Comparison of ENCODE assay signal across 13 mouse cellular contexts in the genomic region with DNA sequence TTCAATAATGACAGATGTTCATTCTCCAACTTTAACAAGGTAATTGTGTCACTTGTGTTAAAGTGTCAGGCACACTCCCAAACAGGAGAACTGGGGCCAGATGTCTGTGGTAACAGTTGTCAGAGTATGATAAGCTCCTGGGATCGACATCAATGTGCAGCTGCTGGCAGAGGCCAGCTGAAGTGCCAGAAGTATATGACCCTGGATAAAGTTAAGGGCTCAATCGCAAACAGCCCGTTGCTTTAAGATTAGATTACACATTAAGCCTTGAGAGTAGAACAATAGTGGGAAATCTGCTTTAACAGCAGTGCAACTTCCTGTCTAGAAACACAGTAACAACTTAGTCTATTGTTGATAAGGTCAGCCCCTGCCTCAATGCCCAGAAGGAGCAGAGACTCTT. TPM values are rescaled to one million over a fixed set of nuclear protein-coding genes. Genes with fewer than 3 reads are reported as not detected.
DNase-seq lines count a peak whose midpoint lies in the region; ATAC-seq lines count a peak whose summit lies in the region.
"Had no signal": no experiment of that assay in that cellular context is flagged by ENCODE, and none has a peak within 500 bp of the region (broad histone marks: within the 10 kb centered on the region; RNA-seq: fewer than 3 reads in every experiment).

No protein-coding gene starts in this region.

- no peak overlapping the region for H3K4me2 ChIP-seq in heart, embryonic 11.5 days
- no peak overlapping the region for H3K4me2 ChIP-seq in embryonic facial prominence, embryonic 14.5 days (ENCODE audit: low read depth, low read length)
- peak overlapping the region; percentile 45 for H3K4me2 ChIP-seq in liver, embryonic 13.5 days
- H3K4me2 ChIP-seq in midbrain, embryonic 15.5 days, result no peak overlapping the region
- H3K4me2 ChIP-seq: limb, embryonic 13.5 days; neural tube, embryonic 13.5 days had no signal

- WGBS in heart, embryonic 11.5 days (ENCODE audit: insufficient replicate concordance), result 5% methylated on average over 3 of the region's 3 CpGs
- 21% methylated on average over 3 of the region's 3 CpGs for WGBS in embryonic facial prominence, embryonic 14.5 days
- WGBS in liver, embryonic 13.5 days (ENCODE audit: insufficient replicate concordance), result 2% methylated on average over 3 of the region's 3 CpGs
- WGBS in midbrain, embryonic 15.5 days, result 43% methylated on average over 3 of the region's 3 CpGs

- no peaks in the 10 kb centered on the region for H3K36me3 ChIP-seq in heart, embryonic 11.5 days (ENCODE audit: control insufficient read depth, insufficient read depth, low read length)
- H3K36me3 ChIP-seq in embryonic facial prominence, embryonic 14.5 days (ENCODE audit: control insufficient read depth, insufficient read depth, low read length), result no peaks in the 10 kb centered on the region
- no peaks in the 10 kb centered on the region for H3K36me3 ChIP-seq in liver, embryonic 13.5 days
- H3K36me3 ChIP-seq in midbrain, embryonic 15.5 days (replicated peaks), result no peaks in the 10 kb centered on the region
- H3K36me3 ChIP-seq: limb, embryonic 13.5 days; neural tube, embryonic 13.5 days had no signal

- no peak for DNase-seq in heart, postnatal 36 days
- peak; percentile 92 for DNase-seq in 416B (ENCODE audit: low read depth)
- DNase-seq in embryonic facial prominence, embryonic 14.5 days (ENCODE audit: low spot score), result peak; percentile 34
- peak; percentile 83 for DNase-seq in liver, embryonic 13.5 days
- DNase-seq in cerebellum, postnatal 25 days, result no peak
- DNase-seq in frontal cortex, postnatal 36 days (ENCODE audit: low spot score in 2 of 2), result no peak
- DNase-seq: gastrocnemius, postnatal 14 days; kidney, postnatal 36 days had no signal

- no peaks in the 10 kb centered on the region for H3K9me3 ChIP-seq in heart, embryonic 11.5 days (replicated peaks; ENCODE audit: control insufficient read depth, low read length)
- H3K9me3 ChIP-seq in embryonic facial prominence, embryonic 14.5 days (ENCODE audit: control insufficient read depth, low read length), result no peaks in the 10 kb centered on the region
- no peaks in the 10 kb centered on the region for H3K9me3 ChIP-seq in liver, embryonic 13.5 days (replicated peaks)
- no peaks in the 10 kb centered on the region for H3K9me3 ChIP-seq in midbrain, embryonic 15.5 days
- H3K9me3 ChIP-seq: limb, embryonic 13.5 days; neural tube, embryonic 13.5 days had no signal

- peak overlapping the region; percentile 74 for H3K27ac ChIP-seq in heart, embryonic 11.5 days (ENCODE audit: low read depth, low read length)
- no peak overlapping the region for H3K27ac ChIP-seq in embryonic facial prominence, embryonic 14.5 days (replicated peaks; ENCODE audit: low read depth, low read length)
- H3K27ac ChIP-seq in liver, embryonic 13.5 days, result peak overlapping the region; percentile 94
- no peak overlapping the region for H3K27ac ChIP-seq in midbrain, embryonic 15.5 days
- H3K27ac ChIP-seq: limb, embryonic 13.5 days; neural tube, embryonic 13.5 days had no signal

- intact Hi-C loops in heart, postnatal 36 days (cut with DNase I), result no loop called here

- H3K9ac ChIP-seq in heart, embryonic 11.5 days (ENCODE audit: low read depth, low read length), result no peak overlapping the region
- no peak overlapping the region for H3K9ac ChIP-seq in embryonic facial prominence, embryonic 14.5 days (ENCODE audit: low read depth, low read length)
- peak overlapping the region; percentile 65 for H3K9ac ChIP-seq in liver, embryonic 13.5 days
- H3K9ac ChIP-seq in midbrain, embryonic 15.5 days, result no peak overlapping the region
- H3K9ac ChIP-seq: limb, embryonic 13.5 days; neural tube, embryonic 13.5 days had no signal

- H3K4me3 ChIP-seq in heart, embryonic 11.5 days (ENCODE audit: low read depth, low read length), result no peak overlapping the region
- no peak overlapping the region for H3K4me3 ChIP-seq in embryonic facial prominence, embryonic 14.5 days (ENCODE audit: low read depth, low read length)
- no peak overlapping the region for H3K4me3 ChIP-seq in liver, embryonic 13.5 days (replicated peaks)
- H3K4me3 ChIP-seq in midbrain, embryonic 15.5 days, result no peak overlapping the region
- H3K4me3 ChIP-seq: limb, embryonic 13.5 days; neural tube, embryonic 13.5 days had no signal

- ATAC-seq in heart, embryonic 11.5 days (replicated peaks; ENCODE audit: insufficient number of reproducible peaks, low FRiP score, low TSS enrichment), result peak; percentile 97
- ATAC-seq in embryonic facial prominence, embryonic 14.5 days (ENCODE audit: low read depth), result no peak
- peak; percentile 97 for ATAC-seq in liver, embryonic 13.5 days (ENCODE audit: low read depth)
- ATAC-seq in midbrain, embryonic 15.5 days (replicated peaks), result no peak

- H3K4me1 ChIP-seq in heart, embryonic 11.5 days (ENCODE audit: control insufficient read depth, insufficient read depth, low read length), result peaks cover 12% of the 10 kb centered on the region
- H3K4me1 ChIP-seq in embryonic facial prominence, embryonic 14.5 days (ENCODE audit: control insufficient read depth, insufficient read depth, low read length), result no peaks in the 10 kb centered on the region
- H3K4me1 ChIP-seq in liver, embryonic 13.5 days (replicated peaks), result peaks cover 65% of the 10 kb centered on the region
- H3K4me1 ChIP-seq in midbrain, embryonic 15.5 days, result no peaks in the 10 kb centered on the region
- H3K4me1 ChIP-seq: limb, embryonic 13.5 days; neural tube, embryonic 13.5 days had no signal

- H3K27me3 ChIP-seq in heart, embryonic 11.5 days (ENCODE audit: control insufficient read depth, insufficient read depth, low read length), result 0 out of 2 replicates have a peak, but pooled peaks cover 4% of the 10 kb centered on the region
- no peaks in the 10 kb centered on the region for H3K27me3 ChIP-seq in embryonic facial prominence, embryonic 14.5 days (replicated peaks; ENCODE audit: control insufficient read depth, insufficient read depth, low read length)
- H3K27me3 ChIP-seq in liver, embryonic 13.5 days, result no peaks in the 10 kb centered on the region
- no peaks in the 10 kb centered on the region for H3K27me3 ChIP-seq in midbrain, embryonic 15.5 days (replicated peaks)
- H3K27me3 ChIP-seq: limb, embryonic 13.5 days; neural tube, embryonic 13.5 days had no signal

RNA-seq across cellular contexts. Expression of gene Olfr65, which starts 6.8 kb away (rescaled TPM):
- not detected in 2 replicates for polyA plus RNA-seq in heart, embryonic 11.5 days (2014; fragmentation: Nextera tagmentation; extraction: Ambion mirVana)
- total RNA-seq in heart, postnatal 36 days (2021), result not detected
- polyA plus RNA-seq in embryonic facial prominence, embryonic 14.5 days (2014; fragmentation: Nextera tagmentation; extraction: Ambion mirVana), result 0.13 and 0.35 TPM in 2 replicates
- polyA plus RNA-seq in liver, embryonic 13.5 days (2015; fragmentation: Nextera tagmentation; extraction: Ambion mirVana), result not detected in 2 replicates
- polyA plus RNA-seq in midbrain, embryonic 15.5 days (2015; fragmentation: Nextera tagmentation; extraction: Ambion mirVana), result not detected in 2 replicates
- total RNA-seq: gastrocnemius, postnatal 14 days had no signal
- polyA plus RNA-seq: cortical plate, adult 2 months; limb, embryonic 13.5 days; neural tube, embryonic 13.5 days had no signal

RNA-seq across cellular contexts. Expression of gene Olfr64, which starts 15.8 kb away (rescaled TPM):
- not detected in 2 replicates for polyA plus RNA-seq in heart, embryonic 11.5 days (2014; fragmentation: Nextera tagmentation; extraction: Ambion mirVana)
- total RNA-seq in heart, postnatal 36 days (2021), result not detected
- not detected in 2 replicates for polyA plus RNA-seq in embryonic facial prominence, embryonic 14.5 days (2014; fragmentation: Nextera tagmentation; extraction: Ambion mirVana)
- polyA plus RNA-seq in liver, embryonic 13.5 days (2015; fragmentation: Nextera tagmentation; extraction: Ambion mirVana), result not detected in 2 replicates
- polyA plus RNA-seq in midbrain, embryonic 15.5 days (2015; fragmentation: Nextera tagmentation; extraction: Ambion mirVana), result not detected in 2 replicates
- total RNA-seq: gastrocnemius, postnatal 14 days had no signal
- polyA plus RNA-seq: cortical plate, adult 2 months; limb, embryonic 13.5 days; neural tube, embryonic 13.5 days had no signal

RNA-seq across cellular contexts. Expression of gene Olfr631, which starts 18.6 kb away (rescaled TPM):
- polyA plus RNA-seq in heart, embryonic 11.5 days (2014; fragmentation: Nextera tagmentation; extraction: Ambion mirVana), result not detected in 2 replicates
- total RNA-seq in heart, postnatal 36 days (2021), result not detected
- not detected in 2 replicates for polyA plus RNA-seq in embryonic facial prominence, embryonic 14.5 days (2014; fragmentation: Nextera tagmentation; extraction: Ambion mirVana)
- 0.12 TPM in 1 of 2 replicates, not detected in the other for polyA plus RNA-seq in liver, embryonic 13.5 days (2015; fragmentation: Nextera tagmentation; extraction: Ambion mirVana)
- polyA plus RNA-seq in midbrain, embryonic 15.5 days (2015; fragmentation: Nextera tagmentation; extraction: Ambion mirVana), result not detected in 2 replicates
- total RNA-seq: gastrocnemius, postnatal 14 days had no signal
- polyA plus RNA-seq: cortical plate, adult 2 months; limb, embryonic 13.5 days; neural tube, embryonic 13.5 days had no signal

RNA-seq across cellular contexts. Expression of gene Olfr66, which starts 24.0 kb away (rescaled TPM):
- not detected in 2 replicates for polyA plus RNA-seq in heart, embryonic 11.5 days (2014; fragmentation: Nextera tagmentation; extraction: Ambion mirVana)
- not detected for total RNA-seq in heart, postnatal 36 days (2021)
- polyA plus RNA-seq in embryonic facial prominence, embryonic 14.5 days (2014; fragmentation: Nextera tagmentation; extraction: Ambion mirVana), result not detected in 2 replicates
- not detected in 2 replicates for polyA plus RNA-seq in liver, embryonic 13.5 days (2015; fragmentation: Nextera tagmentation; extraction: Ambion mirVana)
- polyA plus RNA-seq in midbrain, embryonic 15.5 days (2015; fragmentation: Nextera tagmentation; extraction: Ambion mirVana), result not detected in 2 replicates
- total RNA-seq: gastrocnemius, postnatal 14 days had no signal
- polyA plus RNA-seq: cortical plate, adult 2 months; limb, embryonic 13.5 days; neural tube, embryonic 13.5 days had no signal

RNA-seq across cellular contexts. Expression of gene Olfr632, which starts 24.1 kb away (rescaled TPM):
- 0.07 and 0.11 TPM in 2 replicates for polyA plus RNA-seq in heart, embryonic 11.5 days (2014; fragmentation: Nextera tagmentation; extraction: Ambion mirVana)
- not detected for total RNA-seq in heart, postnatal 36 days (2021)
- not detected in 2 replicates for polyA plus RNA-seq in embryonic facial prominence, embryonic 14.5 days (2014; fragmentation: Nextera tagmentation; extraction: Ambion mirVana)
- polyA plus RNA-seq in liver, embryonic 13.5 days (2015; fragmentation: Nextera tagmentation; extraction: Ambion mirVana), result 0.21 and 0.33 TPM in 2 replicates
- polyA plus RNA-seq in midbrain, embryonic 15.5 days (2015; fragmentation: Nextera tagmentation; extraction: Ambion mirVana), result not detected in 2 replicates
- total RNA-seq: gastrocnemius, postnatal 14 days had no signal
- polyA plus RNA-seq: cortical plate, adult 2 months; limb, embryonic 13.5 days had no signal

Comparison
In these comparisons a context has a peak if more than half of its experiments do, and no peak if none do; other contexts are left out.
1. ATAC-seq: peak in heart, embryonic 11.5 days (single experiment) and liver, embryonic 13.5 days (single experiment); none in embryonic facial prominence, embryonic 14.5 days (single experiment) and midbrain, embryonic 15.5 days (single experiment).
2. H3K27ac ChIP-seq: peak in heart, embryonic 11.5 days (single experiment) and liver, embryonic 13.5 days (single experiment); none in embryonic facial prominence, embryonic 14.5 days (single experiment) and midbrain, embryonic 15.5 days (single experiment).
3. DNase-seq: peak in 416B (single experiment), embryonic facial prominence, embryonic 14.5 days (single experiment) and liver, embryonic 13.5 days (single experiment); none in heart, postnatal 36 days (0 of 2), cerebellum, postnatal 25 days (0 of 2) and frontal cortex, postnatal 36 days (0 of 2).